Mouse (Mus musculus): ENCODE measurements around the gene Nme4. TPM values are rescaled to one million over a fixed set of nuclear protein-coding genes. Genes with fewer than 3 reads are reported as not detected.
A peak's percentile ranks its signal among the peaks of the same experiment; 100 is the strongest.
"Not testable (repeated sequence)": the region's sequence is repeated elsewhere in the genome, so short reads cannot be mapped to it uniquely, and the experiment has no call there.

Nme4 gene
- total RNA-seq, 2 experiments from 2014 or later = 2.3 to 4.2 TPM

DNA sequence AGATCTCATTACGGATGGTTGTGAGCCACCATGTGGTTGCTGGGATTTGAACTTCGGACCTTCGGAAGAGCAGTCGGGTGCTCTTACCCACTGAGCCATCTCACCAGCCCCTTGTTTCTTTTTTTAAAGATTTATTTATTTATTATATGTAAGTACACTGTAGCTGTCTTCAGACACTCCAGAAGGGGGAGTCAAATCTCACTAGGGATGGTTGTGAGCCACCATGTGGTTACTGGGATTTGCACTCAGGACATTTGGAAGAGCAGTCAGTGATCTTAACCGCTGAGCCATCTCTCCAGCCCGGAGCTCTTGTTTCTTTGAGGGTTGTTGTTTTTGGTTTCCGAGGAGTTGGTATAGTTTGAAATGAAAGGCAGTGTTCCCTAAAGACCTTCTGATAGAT, 19.1 kb upstream of the Nme4 start:
- not testable (repeated sequence) for ATAC-seq (ENCODE audit: poor library complexity, severe bottlenecking)

GRCm38 (mm10) chr17:26114061-26114460, 18.7 kb upstream of the Nme4 start:
- ATAC-seq (ENCODE audit: poor library complexity, severe bottlenecking) = no peak

DNA sequence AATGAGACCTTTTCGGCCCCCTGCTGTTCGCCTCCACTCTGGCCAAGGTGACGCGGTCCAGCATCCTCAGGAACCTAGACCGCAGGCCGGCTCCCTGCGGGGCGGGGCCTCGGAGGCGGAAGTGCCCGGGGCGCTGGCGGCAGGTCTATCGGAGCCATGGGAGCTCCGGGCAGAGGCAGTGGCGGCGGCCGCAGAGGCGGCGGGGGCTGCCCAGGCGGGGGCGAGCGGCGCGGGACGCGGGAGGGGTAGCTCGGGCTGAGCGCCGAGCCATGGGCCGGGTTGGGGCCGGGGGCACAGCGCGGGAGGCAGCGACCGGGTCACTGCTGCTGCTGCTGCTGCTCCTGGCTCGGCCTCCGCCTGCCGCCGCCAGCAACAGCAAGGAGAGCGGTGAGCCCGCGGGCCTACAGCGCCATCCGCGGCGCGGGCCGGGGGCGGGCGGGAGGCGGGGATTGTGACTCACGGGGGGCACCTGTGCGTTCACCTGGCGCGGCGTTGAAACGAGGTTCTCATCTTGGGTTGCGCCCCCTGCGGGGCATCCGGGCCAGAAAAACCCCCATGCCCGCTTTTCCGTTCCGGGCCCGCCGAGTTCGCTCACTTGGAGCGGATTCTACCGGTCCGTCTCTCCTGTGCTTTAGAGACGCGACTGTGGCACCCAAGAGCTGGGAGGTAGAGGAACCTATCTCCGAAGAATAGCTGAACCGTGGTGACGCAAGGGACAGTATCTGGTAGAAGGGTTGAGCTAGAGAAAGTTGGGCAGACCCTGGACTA, 18.0 kb upstream of the Nme4 start, which contains the start of gene Tmem8:
Tmem8 (plus strand) TSS at position 119 of the 768 bp plus-strand sequence.
- ATAC-seq (ENCODE audit: poor library complexity, severe bottlenecking) = peak; percentile 94

- 0 out of 2 replicates have a peak, but pooled peaks have one; percentile 11 for ATAC-seq (ENCODE audit: poor library complexity, severe bottlenecking)
Measured at GRCm38 (mm10) chr17:26112751-26113150, 17.3 kb upstream of the Nme4 start.

DNA sequence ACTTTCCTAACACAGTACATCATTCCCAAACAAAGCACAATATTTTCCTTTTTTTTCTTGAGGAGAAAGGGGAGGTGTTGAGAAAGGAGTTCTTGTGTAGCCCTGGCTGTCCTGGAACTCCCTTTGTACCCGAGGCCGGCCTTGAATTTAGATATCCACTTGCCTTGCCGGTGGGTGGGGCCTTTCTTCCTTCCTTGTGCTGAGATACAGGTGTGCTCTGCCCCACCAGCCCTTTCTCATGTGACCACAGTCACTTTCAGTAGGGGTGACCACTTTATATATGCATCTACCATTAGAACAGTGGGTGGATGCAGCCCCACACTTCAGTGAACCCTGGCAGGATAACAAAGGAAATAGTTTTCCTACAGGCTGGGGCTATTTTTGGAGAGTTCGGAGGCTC, 16.3 kb upstream of the Nme4 start:
- ATAC-seq (ENCODE audit: poor library complexity, severe bottlenecking) = no peak

DNA sequence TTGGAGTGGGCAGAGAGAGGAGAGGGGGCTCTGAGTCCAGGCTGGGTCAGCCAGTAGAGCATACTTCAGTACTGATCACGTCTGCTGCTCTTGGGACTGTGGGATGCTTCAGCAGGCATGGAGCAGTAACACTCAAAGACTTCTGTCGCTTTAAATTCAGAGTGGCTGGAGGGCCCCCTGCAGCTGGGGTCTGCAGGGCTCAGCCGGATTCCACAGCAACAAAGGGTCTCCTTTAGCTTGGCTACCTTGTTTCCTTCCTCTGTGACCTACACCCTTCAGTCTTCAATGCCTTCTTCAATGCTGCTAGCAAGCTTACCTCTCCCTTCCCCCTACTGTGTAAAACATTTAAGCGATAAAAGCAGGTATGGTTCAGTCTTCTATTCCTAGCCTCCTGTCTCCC, 15.6 kb upstream of the Nme4 start:
- no peak for ATAC-seq (ENCODE audit: poor library complexity, severe bottlenecking)

DNA sequence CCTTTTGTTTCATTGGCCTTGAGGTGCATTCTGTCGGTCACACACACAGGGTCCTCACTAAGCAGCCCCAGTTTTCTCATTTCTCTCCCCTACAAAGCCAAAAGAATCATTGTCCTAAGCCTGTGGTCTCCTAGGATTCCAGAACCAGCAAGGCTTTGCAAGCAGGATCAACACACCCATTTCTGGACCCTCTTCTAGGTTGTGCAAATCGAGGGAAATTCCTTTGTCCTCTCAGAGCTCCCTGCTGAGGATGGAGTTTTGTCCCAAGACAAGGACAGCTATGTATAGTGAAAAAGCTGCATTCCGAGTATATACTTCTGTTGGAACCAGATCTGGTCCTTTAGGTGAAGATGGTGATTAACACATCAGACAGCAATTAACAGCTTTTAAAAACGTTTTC, 14.8 kb upstream of the Nme4 start:
- ATAC-seq (ENCODE audit: poor library complexity, severe bottlenecking) = no peak

DNA sequence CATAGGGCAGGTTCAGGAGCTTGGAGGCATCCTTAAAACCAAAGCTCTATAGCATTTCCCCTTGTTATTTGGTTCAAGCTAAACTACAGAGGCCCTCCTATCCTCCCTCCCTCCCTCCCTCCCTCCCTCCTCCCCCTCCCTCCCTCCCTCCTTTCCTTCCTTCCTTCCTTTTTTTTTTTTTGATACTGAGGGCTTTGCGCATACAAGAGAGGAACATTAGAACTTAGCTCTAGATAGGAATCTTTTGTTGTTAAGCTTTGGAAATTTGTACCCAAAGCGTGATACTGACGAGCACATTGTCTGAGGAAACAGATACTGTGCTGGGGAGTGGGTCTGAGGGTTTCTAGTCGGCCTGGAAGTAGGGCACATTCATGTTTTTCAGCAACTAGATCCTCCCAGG, 10.2 kb upstream of the Nme4 start:
- no peak for ATAC-seq (ENCODE audit: poor library complexity, severe bottlenecking)

DNA sequence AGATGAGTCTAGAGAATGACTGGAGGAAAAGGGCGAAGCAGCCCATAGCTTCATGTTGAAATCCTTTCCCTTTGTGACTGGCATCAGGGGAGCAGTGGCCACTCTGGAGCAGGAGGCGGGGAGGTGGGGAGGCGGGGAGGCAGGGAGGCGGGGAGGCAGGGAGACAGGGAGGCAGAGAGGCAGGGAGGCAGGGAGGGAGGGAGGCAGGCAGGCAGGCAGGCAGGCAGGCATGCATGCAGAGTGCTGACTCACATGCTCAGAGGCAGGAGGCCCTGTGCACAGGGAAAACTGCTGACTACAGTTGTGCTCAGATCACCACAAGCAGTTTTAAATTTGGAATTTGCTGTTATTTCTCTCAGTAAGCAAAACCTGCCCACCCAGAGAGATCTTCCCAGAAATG, 6.1 kb upstream of the Nme4 start:
- ATAC-seq (ENCODE audit: poor library complexity, severe bottlenecking) = no peak

- ATAC-seq (ENCODE audit: poor library complexity, severe bottlenecking) = no peak
Measured at GRCm38 (mm10) chr17:26100166-26100565, 4.8 kb upstream of the Nme4 start.

GRCm38 (mm10) chr17:26099316-26099715, 3.9 kb upstream of the Nme4 start:
- peak; percentile 38; the same call in 1 of the 2 replicates for ATAC-seq (ENCODE audit: poor library complexity, severe bottlenecking)

DNA sequence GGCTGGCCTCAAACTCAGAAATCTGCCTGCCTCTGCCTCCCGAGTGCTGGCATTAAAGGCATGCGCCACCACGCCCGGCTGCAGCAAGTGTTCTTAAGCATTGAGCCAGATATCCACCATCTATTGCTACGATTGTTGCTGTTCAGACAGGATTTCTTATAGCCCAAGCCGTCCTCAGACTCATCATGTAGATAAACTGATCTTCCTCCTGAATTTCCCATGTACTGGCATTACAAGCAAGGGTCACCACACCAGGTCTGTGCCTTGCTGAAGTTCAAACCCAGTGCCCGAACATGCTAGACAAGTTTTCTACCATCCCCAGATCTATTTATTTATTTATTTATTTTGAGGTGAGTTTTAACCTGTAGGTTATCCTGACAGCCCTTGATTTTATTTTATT, 3.1 kb upstream of the Nme4 start:
- no peak for ATAC-seq (ENCODE audit: poor library complexity, severe bottlenecking)

DNA sequence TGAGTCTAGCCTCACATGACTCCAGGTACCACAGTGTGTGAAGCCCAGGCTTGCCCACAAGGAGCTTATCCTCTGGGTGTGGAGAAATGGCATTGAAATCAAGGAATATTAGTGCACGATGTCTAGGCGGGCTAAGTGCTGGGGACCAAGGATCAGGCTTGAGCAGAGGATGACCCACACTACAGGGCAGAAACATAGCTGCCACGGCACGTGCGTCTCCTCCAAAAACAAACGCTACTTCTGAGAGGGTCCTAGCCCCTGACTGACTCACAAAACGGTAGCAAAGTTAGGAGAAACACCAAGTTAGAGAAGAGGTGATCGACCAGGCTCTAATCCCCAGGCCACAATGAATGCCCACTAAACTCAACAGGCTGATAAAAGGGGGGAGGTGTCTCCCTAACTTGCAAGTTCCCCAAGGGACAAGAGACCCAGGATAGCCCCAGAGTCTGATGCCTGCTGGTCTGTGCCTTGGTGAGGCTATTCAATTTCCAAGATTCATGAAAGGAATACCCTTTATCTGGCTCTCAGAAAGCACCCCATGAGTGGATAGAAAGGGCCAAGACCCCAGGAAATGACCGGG, 781 bp downstream of the Nme4 start:
- no peak for ATAC-seq (ENCODE audit: poor library complexity, severe bottlenecking)

GRCm38 (mm10) chr17:26089905-26090632, 5.3 kb downstream of the Nme4 start, which contains the start of gene Decr2:
Gene Decr2, minus strand, starts transcription at chr17:26090337.
- ATAC-seq (ENCODE audit: poor library complexity, severe bottlenecking) = peak; percentile 90

DNA sequence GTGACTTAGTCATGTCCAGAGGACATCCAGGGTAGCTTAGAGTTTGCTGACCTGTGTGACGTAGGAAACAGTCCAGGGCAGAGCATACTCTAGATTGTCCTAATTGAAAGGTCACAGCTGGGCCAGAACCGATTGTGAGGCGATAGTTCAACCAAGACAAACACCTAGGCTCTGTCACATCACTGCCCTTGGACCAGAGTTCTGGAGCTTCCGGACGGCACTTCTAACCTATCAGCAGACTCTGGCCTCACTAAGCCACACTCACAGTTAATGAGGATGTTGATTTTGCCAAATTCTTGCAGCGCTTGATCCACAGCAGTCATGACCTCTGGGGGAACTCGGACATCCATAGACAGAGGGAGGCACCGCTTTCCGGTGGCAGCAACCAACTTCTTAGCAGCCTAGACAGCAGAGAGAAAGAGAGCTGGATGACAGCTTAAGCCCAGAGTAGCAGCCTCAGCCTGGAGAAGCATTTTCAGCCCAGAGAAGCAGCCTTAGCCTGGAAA, 8.3 kb downstream of the Nme4 start:
- ATAC-seq (ENCODE audit: poor library complexity, severe bottlenecking) = no peak

- no peak for ATAC-seq (ENCODE audit: poor library complexity, severe bottlenecking)
Measured at GRCm38 (mm10) chr17:26080867-26081266, 14.5 kb downstream of the Nme4 start.

DNA sequence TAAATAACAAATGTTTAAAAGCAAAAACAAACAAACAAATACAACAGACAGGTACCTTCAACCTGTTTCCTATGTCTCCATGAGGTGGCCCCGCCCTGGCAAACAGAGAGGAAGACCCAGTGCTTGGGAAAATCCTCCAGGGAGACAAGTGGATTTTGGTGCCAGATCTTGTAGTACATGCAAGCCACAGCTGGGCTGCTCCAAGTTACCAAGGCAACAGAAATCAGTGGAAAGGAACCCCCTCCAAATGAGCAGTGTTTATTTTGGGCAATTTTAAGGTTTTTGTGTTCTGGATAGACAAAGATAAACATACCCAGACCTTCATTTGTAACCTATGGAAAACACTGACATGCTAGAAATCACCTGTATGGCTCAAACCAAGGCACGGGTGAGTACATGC, 16.6 kb downstream of the Nme4 start:
- no peak for ATAC-seq (ENCODE audit: poor library complexity, severe bottlenecking)

DNA sequence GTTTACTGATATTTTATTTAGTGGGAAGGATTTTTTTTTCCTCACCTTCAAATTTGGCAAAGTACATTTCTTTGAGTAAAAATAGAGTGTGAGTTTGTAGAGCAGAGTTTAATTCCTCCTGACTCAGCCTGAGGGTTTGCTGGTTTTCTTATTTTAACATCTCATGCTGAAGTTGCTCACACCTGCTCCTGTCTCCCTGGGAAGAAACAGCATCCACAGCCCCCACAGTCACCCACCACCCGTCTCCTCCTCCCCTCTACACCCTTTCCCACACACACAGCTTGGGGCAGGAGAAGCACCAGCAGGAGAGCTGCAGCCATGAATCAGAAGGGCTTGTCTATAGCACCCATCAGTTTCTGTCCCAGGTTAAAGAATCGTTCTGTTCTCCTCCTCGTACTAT, 20.2 kb downstream of the Nme4 start:
- ATAC-seq (ENCODE audit: poor library complexity, severe bottlenecking) = no peak

DNA sequence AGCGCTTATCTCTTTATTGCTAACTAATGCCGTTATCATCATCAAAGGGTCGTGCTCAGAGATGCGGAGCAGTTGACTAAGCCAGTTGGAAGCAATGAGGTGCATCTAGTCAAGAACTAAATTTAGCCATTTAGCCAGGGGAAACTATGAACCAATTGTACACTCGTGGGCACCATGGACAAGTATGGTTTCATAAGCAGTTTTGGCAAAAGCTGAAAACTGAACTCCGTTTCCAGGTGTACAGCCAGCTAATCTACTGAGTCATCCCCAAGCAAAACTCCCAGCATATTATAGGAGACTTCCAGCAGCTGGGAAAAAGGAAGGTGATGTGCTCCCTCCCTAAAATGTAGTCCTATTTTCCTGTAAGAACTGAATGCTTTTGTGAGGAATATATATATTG, 25.3 kb downstream of the Nme4 start:
- ATAC-seq (ENCODE audit: poor library complexity, severe bottlenecking) = no peak

DNA sequence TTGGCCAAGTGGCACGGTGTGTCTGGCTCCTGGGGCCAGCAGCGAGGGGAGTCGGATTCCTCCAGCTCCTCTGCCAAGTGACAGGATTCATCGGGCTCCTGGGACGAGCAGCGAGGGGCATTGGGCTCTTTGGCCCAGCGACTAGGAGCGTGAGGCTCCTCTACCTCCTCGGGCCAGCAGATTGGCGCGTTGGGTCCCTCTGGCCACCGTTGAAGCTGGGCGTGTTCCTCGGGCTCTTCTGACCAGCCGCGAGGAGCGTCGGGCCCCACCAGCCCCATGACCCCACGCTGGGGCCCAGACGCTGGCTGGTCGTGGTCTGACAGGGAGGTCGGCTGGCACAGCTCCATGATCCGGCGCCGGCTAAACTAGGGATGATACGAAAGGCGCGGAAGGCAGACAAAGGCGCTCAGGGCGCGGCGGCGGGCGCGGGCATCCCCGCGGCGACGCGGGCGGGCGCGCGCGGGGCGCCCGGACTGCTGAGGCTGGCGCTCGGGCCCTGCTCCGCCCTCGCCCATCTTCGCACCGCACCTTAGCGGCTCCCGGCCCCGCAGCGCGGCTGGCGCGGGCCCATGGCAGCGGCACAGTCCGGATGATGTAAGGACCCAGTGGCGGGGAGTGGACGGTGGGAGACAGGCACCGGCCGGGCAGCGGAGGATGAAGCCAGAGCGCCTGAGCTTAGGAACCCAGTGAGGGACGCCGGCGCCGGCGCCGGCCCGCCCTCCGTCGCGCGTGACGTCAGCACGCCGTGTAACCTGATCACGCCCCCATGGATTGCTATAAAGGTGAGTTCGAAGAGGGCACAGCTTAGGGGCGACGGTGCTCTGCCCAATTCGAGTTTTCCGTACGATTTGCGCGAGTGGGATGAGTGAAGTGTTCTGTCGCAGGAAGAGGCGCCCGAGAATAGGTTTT, 26.3 kb downstream of the Nme4 start, which contains the start of gene Rab11fip3:
Rab11fip3 (minus strand) TSS at position 725 of the 909 bp plus-strand sequence.
- peak; percentile 88 for ATAC-seq (ENCODE audit: poor library complexity, severe bottlenecking)

All from megakaryocyte, adult 5-6 weeks (primary cell).